Mouse (Mus musculus) lung, adult 2 months (tissue): Measurements from ENCODE around the gene Ncam1.

Source experiments
- CTCF ChIP-seq: fragments of 200-500 bp; IDR thresholded peaks from 2 replicates; pipeline ENCODE4 v1.5.1; 2011; ENCODE audit warnings: mild to moderate bottlenecking, low read length, control low read depth; ENCODE audit not compliant: insufficient read depth
- POLR2A ChIP-seq: fragments of 200-500 bp; IDR thresholded peaks from 2 replicates; pipeline ENCODE4 v1.6.1; 2011; ENCODE audit warnings: low read depth, mild to moderate bottlenecking, control low read depth, low read length, borderline replicate concordance; ENCODE audit errors: extremely low read depth

DNA sequence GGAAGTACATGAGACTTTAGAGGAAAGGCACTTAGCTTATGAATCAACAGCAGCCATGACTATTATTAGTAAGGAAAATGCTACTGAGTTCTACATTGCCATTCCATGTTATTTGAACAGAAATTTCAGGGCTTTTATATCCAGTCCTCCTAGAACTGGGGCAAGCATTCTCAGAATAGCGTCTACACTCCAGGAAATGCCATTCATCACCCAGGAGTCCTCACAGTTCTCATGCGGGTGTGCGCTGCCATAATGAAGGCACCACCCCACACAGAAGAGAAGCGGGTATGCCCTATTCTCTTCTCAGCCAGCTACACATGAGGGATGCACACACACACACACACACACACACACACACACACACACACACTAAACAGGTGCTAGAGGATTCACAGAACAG, 43.5 kb downstream of the Ncam1 start:
- TF ChIP-seq CTCF (no peak), POLR2A (no peak)
